Mouse (Mus musculus): ENCODE data around the gene Cdkl2.

Cdkl2 gene

GRCm38 (mm10) chr5:91994546-91994945 lies 49.1 kb downstream of the Cdkl2 start:
- in situ Hi-C loops (cut with MboI, MseI) = loop anchor here (10.0 kb wide), 1 partner anchor 380 kb away; no protein-coding TSS in a partner anchor

GRCm38 (mm10) chr5:91993061-91993460 lies 50.6 kb downstream of the Cdkl2 start:
- in situ Hi-C loops (cut with MboI, MseI) = loop anchor here (10.0 kb wide), 1 partner anchor 378 kb away; no protein-coding TSS in a partner anchor

DNA sequence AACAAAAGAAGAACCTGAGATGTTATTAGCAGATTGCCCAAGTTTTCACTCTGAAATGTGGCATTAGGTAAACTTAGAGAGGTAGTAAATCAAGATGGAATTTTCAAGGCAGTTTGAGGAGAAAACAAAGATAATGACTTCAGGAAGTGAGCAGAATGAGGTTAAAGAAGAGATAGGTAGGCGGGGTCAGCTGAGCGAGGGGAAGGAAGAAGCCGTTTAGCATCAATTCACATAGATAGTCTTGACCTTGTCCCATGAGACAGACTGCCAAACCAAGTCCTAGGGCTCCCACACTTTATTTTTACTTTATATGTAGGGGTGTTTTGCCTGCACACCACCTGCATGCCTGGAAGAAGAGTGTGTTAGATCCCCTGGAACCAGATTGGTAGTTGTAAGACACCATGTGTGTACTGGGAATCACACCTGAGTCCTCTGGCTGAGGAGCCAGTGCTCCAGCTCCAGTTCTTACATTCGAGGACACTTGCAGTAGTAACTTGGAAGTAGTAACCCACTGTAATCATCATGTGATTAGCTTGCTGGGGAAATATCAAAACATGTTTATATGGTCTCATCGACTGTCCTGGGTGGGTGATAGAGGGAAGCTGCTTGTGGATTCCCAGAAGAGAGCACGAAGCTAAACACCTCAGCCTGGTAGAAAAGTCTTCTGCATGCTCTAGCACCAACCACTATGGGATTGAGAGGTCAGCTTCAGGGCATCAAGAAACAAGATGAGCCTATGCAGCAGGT lies 52.3 kb downstream of the Cdkl2 start:
- in situ Hi-C loops (cut with MboI, MseI) = loop anchor here (10.0 kb wide), 1 partner anchor 377 kb away; no protein-coding TSS in a partner anchor

DNA sequence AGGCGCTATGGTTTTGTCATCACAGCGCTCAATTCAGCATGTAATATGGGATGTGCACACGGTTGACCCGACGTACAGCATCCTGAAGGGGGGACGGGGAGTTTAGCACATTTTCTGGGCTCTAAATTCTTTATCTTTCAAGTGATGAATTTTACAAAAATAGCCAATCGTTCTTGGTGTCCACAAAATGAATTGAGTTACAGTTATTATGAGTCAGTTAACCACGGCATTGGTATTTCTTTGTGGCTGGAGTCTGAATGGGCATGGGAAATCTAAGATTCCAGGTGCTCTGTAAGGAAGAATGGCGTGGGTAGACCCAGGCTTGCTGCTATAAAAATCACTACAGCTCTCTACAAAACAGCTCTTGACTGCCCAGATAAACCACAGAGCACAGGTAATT lies 54.4 kb downstream of the Cdkl2 start:
- in situ Hi-C loops (cut with MboI, MseI) = no loop called here

- in situ Hi-C loops (cut with MboI, MseI) = no loop called here
Observed at GRCm38 (mm10) chr5:91987799-91988198, 55.9 kb downstream of the Cdkl2 start.

GRCm38 (mm10) chr5:91987236-91987635 lies 56.4 kb downstream of the Cdkl2 start, which contains the start of gene Odaph:
TSS of gene Odaph (plus strand) at chr5:91987475.
- in situ Hi-C loops (cut with MboI, MseI) = no loop called here

DNA sequence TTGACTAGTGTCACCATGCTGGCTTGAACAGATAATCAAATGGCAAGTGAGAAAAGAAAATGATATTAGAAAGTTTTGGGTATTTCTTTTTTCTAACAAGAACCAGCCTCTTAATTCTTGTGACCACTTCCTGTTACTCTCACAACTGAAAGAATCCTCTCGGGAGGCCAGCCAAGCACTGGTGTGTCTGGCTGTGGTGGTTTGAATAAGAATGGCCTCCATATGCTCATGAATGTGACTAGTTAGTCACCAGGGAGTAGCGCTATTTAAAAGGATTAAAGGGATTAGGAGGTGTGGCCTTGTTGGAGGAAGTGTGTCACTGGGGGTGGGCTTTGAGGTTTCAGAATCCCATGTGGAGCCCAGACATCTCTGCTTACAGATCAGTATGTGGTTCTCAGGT lies 58.0 kb downstream of the Cdkl2 start:
- in situ Hi-C loops (cut with MboI, MseI) = no loop called here

DNA sequence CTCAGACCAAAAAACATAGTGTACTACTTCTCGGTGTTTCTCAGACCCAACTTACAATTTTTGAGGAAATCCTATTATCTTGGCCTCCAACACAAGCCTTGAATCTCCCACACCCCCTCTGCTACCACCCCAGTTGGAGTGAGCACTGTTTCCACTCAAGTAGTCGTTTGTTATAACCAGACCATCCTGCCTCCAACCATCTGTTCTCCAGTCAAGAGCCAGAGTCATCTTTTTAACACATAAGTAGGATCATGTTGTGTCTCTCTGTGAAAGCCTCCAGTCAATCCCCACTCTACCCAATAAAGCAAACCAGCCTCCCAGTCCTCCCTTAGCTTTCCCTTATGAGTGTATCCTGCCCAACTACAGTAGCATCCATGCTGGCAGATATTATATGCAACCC lies 60.2 kb downstream of the Cdkl2 start:
- in situ Hi-C loops (cut with MboI, MseI) = no loop called here

DNA sequence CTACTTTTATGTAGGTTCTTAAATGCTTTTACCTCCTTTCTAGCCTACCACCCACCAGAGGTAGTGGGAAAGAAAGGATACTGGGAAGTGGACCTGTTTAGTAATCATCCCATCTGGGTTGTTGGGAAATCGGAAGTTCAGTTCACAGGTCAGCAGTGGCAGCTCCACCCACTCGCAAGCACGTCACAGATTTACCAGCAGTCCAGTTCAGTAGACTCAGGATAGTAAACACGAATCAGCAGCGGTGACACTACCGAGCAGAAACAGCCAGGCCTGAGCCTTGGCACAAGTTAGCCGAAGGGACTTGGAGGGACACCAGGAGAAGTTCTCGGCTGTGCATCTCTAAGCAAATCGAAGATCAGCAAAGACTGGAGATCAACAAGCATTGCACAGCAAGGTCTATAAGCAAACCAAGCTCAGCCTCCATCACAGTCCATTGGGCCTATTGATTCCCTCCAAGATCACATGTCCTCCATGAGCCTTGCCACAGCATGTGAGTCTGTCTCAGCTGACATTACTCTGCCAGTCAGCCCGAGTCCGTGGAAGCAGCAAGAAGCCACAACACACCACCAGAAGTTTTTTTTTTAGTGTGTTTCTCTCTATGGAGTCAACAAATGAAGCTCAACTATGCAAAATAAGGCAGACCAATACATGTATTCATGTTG lies 62.4 kb downstream of the Cdkl2 start:
- in situ Hi-C loops (cut with MboI, MseI) = no loop called here

GRCm38 (mm10) chr5:91977397-91977770 lies 66.3 kb downstream of the Cdkl2 start:
- in situ Hi-C loops (cut with MboI, MseI) = loop anchor here (5.0 kb wide), 1 partner anchor 65 kb away; the partner anchor contains the start of gene Cdkl2

GRCm38 (mm10) chr5:91976566-91977396 lies 66.9 kb downstream of the Cdkl2 start:
- in situ Hi-C loops (cut with MboI, MseI) = loop anchor here (5.0 kb wide), 1 partner anchor 66 kb away; the partner anchor contains the start of gene Cdkl2

GRCm38 (mm10) chr5:91975758-91976157 lies 67.9 kb downstream of the Cdkl2 start:
- in situ Hi-C loops (cut with MboI, MseI) = loop anchor here (5.0 kb wide), 1 partner anchor 67 kb away; the partner anchor contains the start of gene Cdkl2

DNA sequence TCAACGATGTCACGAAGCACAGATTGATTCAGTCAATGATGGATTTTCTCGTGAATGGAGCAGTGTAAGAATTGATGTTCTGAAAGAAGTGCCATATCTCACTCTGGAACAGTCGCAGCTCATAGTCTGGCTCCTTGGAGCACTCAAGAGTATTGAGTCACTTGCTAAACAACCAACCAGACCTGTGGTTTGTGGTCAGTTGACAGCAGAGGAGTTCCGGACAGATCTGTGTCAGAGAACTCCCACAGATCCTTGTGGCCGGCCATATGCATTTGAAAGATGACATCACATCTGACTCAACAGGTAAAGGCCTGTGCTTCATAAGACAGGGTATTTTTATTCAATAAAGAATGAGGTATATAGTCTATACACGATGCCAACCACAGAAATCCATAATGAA lies 69.7 kb downstream of the Cdkl2 start:
- in situ Hi-C loops (cut with MboI, MseI) = no loop called here

- in situ Hi-C loops (cut with MboI, MseI) = no loop called here
Observed at GRCm38 (mm10) chr5:91972046-91972445, 71.6 kb downstream of the Cdkl2 start.

GRCm38 (mm10) chr5:91962639-91963440 lies 80.8 kb downstream of the Cdkl2 start, which contains the start of gene Rchy1:
TSS of gene Rchy1 (minus strand) at chr5:91963068.
- in situ Hi-C loops (cut with MboI, MseI) = loop anchor here (10.0 kb wide), 2 partner anchors 182 to 1232 kb away; no protein-coding TSS in a partner anchor

- in situ Hi-C loops (cut with MboI, MseI) = loop anchor here (10.0 kb wide), 2 partner anchors 183 to 1233 kb away; no protein-coding TSS in a partner anchor
Observed at GRCm38 (mm10) chr5:91962259-91962638, 81.4 kb downstream of the Cdkl2 start.

GRCm38 (mm10) chr5:91961370-91961769 lies 82.3 kb downstream of the Cdkl2 start:
- in situ Hi-C loops (cut with MboI, MseI) = loop anchor here (10.0 kb wide), 2 partner anchors 183 to 1233 kb away; no protein-coding TSS in a partner anchor

- in situ Hi-C loops (cut with MboI, MseI) = loop anchor here (10.0 kb wide), 2 partner anchors 184 to 1234 kb away; no protein-coding TSS in a partner anchor
Observed at GRCm38 (mm10) chr5:91960606-91961254, 83.0 kb downstream of the Cdkl2 start.

- in situ Hi-C loops (cut with MboI, MseI) = loop anchor here (10.0 kb wide), 2 partner anchors 185 to 1235 kb away; no protein-coding TSS in a partner anchor
Observed at GRCm38 (mm10) chr5:91959986-91960385, 83.7 kb downstream of the Cdkl2 start.

DNA sequence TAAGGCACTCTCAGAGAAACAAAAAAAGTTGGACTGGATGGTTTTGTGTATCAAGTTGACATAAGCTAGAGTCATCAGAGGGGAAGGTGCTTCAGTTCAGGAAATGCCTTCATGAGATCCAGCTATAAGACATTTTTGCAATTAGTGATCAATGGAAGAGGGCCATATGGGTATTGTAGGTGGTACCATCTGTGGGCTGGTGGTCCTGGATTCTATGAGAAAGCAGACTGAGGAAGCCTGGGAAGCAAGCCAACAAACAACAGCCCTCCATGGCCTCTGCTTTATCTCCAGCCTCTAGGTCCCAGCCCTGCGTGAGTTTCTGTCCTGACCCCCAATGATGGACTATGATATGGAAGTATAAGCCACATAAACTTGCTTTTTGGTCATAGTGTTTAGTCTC lies 84.6 kb downstream of the Cdkl2 start:
- in situ Hi-C loops (cut with MboI, MseI) = no loop called here

Measured in T-helper 2 cell (primary cell).